Mouse (Mus musculus): Measurements from ENCODE around the gene Efs.
"Not testable (repeated sequence)": the region's sequence is repeated elsewhere in the genome, so short reads cannot be mapped to it uniquely, and the experiment has no call there.

Efs gene

DNA sequence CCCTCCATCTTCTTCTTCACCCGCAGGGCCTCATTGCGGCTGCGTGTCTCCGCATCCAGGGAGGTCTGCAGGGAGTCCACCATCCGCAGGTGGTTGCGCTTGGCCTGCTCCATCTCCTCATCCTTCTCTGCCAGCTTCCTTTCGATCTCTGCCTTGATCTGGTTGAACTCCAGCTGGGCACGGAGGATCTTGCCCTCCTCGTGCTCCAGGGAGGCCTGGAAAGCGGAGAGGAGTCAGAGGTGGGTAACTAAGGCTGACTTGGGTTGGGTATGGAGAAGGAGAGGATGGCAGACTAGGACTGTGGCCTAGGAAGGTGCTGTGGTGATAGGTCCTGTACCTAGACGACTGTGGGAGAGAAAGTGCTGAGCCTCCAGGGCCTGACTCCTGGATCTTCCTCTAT, 21.1 kb upstream of the Efs start:
- not testable (repeated sequence) for DNase-seq

GRCm38 (mm10) chr14:54945975-54946704, 20.2 kb upstream of the Efs start:
- no peak for DNase-seq

DNA sequence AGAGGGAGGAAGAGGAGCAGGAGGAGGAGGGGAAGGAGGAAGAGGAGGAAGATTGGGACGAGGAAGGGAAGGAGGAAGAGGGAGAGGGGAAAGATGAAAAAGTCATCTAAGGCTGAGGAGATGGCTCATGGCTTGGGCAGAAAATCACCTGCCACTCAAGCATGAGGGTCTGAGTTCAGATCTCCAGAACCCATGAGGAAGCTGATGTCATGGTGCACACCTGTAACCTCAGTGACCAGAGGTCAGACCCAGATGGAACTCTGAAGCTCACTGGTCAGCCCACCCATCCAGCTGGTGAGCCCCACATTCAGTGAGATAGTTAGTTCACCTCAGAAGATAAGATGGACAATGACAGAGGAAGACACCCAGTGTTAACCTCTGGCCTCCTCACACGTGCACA, 19.0 kb upstream of the Efs start:
- DNase-seq, result no peak

GRCm38 (mm10) chr14:54943971-54944370, 18.0 kb upstream of the Efs start:
- DNase-seq, result no peak

GRCm38 (mm10) chr14:54942479-54942878, 16.6 kb upstream of the Efs start:
- no peak for DNase-seq

- DNase-seq, result no peak
Measured at GRCm38 (mm10) chr14:54941024-54941978, 15.4 kb upstream of the Efs start.

DNA sequence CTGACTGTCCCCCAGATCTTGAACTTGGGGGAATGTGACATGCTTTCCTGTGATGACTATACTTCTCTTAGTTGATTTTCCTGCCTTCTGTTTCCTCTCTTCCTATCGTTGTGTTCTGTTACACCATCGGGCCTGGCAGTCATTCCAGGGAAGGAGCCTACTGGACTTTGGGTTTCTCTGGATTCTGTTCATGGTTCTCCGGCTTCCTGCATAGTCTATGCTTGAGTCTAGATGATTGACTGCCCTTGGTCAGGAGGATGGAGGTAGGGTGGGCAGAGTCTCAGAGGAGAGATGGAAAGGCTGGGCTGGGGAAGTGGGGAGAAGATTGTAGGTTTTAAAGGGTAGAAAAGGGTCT, 14.2 kb upstream of the Efs start:
- no peak for DNase-seq

GRCm38 (mm10) chr14:54939434-54940175, 13.7 kb upstream of the Efs start:
- no peak for DNase-seq

DNA sequence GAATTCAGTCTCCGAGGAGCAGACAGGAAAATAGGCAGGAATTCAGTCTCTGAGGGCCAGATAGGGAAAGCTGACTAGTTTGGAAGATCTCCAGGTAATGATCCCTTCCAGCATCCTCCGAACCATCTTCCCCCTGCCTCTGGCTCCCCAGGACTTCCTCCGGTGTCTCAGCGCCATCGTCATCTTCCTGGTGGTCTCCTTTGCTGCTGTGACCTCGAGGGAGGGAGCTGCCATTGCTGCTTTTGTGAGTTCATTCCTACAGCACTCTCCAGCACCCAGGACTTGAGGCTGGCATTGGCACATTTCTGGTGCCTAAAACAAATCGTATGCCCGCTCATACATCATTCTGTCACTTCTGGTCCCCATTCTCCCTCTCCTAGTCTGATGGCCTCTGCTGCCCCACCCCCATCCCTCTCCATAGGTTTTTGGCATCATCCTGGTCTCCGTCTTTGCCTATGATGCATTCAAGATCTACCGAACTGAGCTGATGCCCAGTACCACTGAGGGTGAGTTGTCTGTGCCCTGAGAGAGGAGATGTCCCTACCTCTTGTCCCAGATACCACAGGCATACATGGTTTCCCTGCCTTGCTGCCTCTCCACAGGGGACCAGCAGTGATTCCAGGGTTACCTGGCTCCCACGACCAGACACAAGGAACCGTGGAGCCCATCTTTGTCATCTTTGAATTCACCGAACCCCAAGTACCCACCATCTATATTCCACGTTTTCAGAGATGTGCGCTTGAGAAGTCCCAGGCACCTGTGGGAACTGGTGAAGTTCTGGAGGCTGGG, 12.7 kb upstream of the Efs start:
- no peak for DNase-seq

DNA sequence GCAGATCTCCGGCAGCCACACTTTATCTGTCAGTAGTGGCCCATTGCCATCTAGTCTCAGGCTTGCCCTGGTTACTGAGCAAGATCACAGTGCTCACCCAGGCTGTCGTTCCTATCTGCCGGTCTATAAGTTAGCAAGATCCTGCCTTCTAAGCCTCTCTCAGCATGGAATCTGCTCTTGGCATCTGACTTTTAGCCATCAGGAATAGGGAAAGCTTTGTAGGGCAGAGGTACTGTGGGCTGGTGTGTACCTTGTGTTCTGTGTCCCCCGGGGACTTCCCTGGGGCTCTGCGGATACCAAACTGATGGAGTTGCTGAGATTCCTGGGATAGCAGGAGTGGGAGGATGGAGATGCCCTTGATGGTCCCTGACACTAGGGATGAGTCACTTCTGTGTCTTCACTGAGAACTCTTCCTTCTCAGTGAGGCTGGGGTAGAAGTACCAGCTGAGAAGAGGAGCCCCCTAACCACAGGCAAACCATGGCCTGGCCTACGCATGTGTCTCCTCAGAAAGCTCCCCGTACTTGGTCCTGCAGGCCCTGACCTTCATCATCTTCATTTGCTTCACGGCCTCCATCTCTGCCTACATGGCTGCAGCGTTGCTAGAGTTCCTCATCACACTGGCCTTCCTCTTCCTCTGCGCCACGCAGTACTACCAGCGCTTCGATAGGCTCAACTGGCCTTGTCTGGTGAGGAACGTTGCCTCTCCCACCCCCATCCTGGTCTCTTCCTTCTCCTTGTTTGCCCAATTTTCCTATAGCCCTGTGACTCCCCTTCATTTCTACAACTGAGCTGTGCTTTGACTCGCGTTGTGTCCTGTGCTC, 11.6 kb upstream of the Efs start:
- DNase-seq, result no peak

- DNase-seq, result no peak
Measured at GRCm38 (mm10) chr14:54936831-54937160, 10.9 kb upstream of the Efs start.

GRCm38 (mm10) chr14:54935904-54936830, 10.2 kb upstream of the Efs start, which contains the start of gene Cmtm5:
Gene Cmtm5, plus strand, starts transcription at chr14:54936261.
- DNase-seq, result peak; percentile 52

- no peak for DNase-seq
Measured at GRCm38 (mm10) chr14:54932645-54933150, 6.8 kb upstream of the Efs start, which contains the start of gene Il25. Gene Il25, plus strand, starts transcription at chr14:54932695.

GRCm38 (mm10) chr14:54930431-54930830, 4.5 kb upstream of the Efs start:
- no peak for DNase-seq

DNA sequence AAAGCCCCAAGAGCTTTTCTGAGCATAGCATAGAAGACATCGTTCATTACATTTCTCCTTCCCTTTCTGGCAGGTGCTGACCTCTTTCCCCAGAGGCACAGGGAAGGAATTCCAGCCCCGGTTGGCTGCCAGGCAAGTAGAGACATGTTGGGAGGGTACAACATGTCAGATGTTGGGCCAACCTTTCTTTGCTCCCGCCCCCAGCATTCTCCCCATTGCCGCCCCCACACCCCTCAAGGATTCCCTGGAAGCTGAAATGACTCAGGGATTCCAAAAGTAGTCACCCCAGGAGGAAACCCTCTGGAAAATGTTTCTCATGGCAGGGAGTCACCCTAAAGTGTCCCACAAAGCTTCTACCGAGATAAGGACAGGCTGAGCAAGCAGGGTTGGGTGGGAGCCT, 3.9 kb upstream of the Efs start:
- no peak for DNase-seq

DNA sequence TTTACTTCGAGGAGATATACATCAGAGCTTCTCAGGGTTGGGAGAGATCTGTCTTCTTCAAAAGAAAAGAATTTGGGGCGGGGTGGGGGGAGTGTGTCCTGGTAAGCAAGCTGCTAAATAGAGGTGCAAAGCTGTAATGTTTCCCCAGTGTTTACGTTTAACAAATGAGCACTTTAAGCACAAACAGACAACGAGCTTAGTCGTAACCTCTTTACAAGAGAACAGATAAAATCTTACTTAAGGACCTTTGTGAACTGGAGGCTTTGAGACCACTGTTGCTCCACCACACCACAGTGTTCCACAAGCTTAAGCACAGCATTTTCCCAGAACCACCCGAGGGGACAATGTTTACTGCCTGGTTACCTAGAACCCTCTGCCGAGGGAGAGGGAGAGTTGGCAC, 1.4 kb upstream of the Efs start:
- DNase-seq, result no peak

- no peak for DNase-seq
Measured at GRCm38 (mm10) chr14:54926401-54927158, 654 bp upstream of the Efs start.

DNA sequence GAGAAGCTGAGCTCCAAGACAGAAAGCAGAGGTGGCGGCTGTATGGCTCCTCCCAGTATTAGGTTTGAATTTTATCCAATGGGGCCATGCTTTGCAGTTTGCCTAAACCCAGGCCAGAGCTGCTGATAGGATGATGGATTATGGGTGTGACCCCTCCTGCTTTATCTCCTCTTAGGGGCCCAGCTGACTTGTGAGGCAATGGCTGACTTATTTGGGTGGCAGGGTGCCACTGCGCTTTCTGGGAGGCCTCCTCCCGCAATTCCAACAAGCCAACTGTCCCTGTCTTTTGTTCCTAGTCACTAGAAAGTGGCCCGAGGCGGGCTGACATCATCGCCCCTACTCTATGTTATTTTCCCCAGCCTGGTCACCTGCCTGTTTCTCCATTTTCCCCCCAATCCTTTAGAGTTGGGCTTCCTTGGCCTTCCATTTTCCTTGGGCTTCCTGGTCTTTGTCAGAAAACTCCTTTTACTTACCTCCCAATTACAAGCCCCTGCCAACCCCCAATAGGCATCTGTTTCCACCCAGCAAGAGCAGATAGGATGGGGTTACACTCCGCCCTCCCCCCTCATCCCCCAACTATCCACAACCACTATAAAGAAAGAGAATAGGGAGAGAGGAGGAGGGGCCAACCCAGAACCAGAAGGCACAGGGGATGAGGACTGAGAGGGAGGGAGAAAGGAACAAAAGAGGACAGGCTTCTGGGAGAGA, 1.1 kb downstream of the Efs start:
- DNase-seq, result no peak

Data from right cerebral cortex, postnatal 14 days (tissue).